Mouse (Mus musculus): Measurements from ENCODE around the gene Necab3.

- TF ChIP-seq MAX (IDR thresholded peaks at IDR 0.05) (no peak), CEBPB (IDR thresholded peaks at IDR 0.05; ENCODE audit: low read depth) (no peak), USF1 (IDR thresholded peaks at IDR 0.05; ENCODE audit: low read depth) (no peak), CTCF (IDR thresholded peaks at IDR 0.05; ENCODE audit: control insufficient read depth, insufficient read depth, insufficient read length) (peak; percentile 12)
These were observed 34.3 kb upstream of the Necab3 start for GRCm38 (mm10) chr2:154593025-154593424.

Measured in C2C12 (cell line).